Mouse (Mus musculus) stomach, embryonic 16.5 days (tissue): ENCODE data around the gene Fhl2. TPM values are rescaled to one million over a fixed set of nuclear protein-coding genes. Genes with fewer than 3 reads are reported as not detected.

Source experiments
- ATAC-seq: fragments of 200-750 bp; cut with Nextera tagmentation; 2 replicates; pipeline ENCODE4 v1.8.0; 2017; ENCODE audit warnings: moderate number of reproducible peaks, moderate TSS enrichment; ENCODE audit not compliant: insufficient read depth, low FRiP score
- H3K27ac ChIP-seq: fragments of 300-500 bp; sonication (generic); 2 replicates; pipeline ENCODE4 v1.5.1; 2014; ENCODE audit warnings: low read length
- H3K27me3 ChIP-seq: fragments of 300-500 bp; sonication (generic); 2 replicates; pipeline ENCODE4 v1.6.1; 2014; ENCODE audit warnings: low read length, control low read depth, mixed read lengths; ENCODE audit not compliant: control insufficient read depth, insufficient read depth
- H3K36me3 ChIP-seq: fragments of 300-500 bp; sonication (generic); 2 replicates; pipeline ENCODE4 v1.6.1; 2014; ENCODE audit warnings: low read length; ENCODE audit not compliant: control insufficient read depth, insufficient read depth
- H3K4me1 ChIP-seq: fragments of 300-500 bp; sonication (generic); 2 replicates; pipeline ENCODE4 v1.6.1; 2014; ENCODE audit warnings: low read length, control low read depth, mixed read lengths; ENCODE audit not compliant: control insufficient read depth, insufficient read depth
- H3K4me2 ChIP-seq: fragments of 300-500 bp; sonication (generic); 2 replicates; pipeline ENCODE4 v1.6.1; 2014; ENCODE audit warnings: low read depth, low read length, mixed read lengths
- H3K4me3 ChIP-seq: fragments of 300-500 bp; sonication (generic); replicated peaks from 2 replicates; pipeline ENCODE4 v1.5.1; 2014; ENCODE audit warnings: mild to moderate bottlenecking, low read length
- H3K9ac ChIP-seq: fragments of 300-500 bp; sonication (generic); 2 replicates; pipeline ENCODE4 v1.6.1; 2014; ENCODE audit warnings: low read length
- H3K9me3 ChIP-seq: fragments of 300-500 bp; sonication (generic); replicated peaks from 2 replicates; pipeline ENCODE4 v1.6.1; 2016; ENCODE audit warnings: low read length, control low read depth; ENCODE audit not compliant: control insufficient read depth
- WGBS: fragments of 180-500 bp; shearing (Covaris S2); extraction: QIAGEN DNeasy Blood & Tissue Kit; methylation state at CpG from one replicate; pipeline ENCODE4 v1.1.7; 2014; 5-methylcytosine and 5-hydroxymethylcytosine counted together
- polyA plus RNA-seq: library from polyadenylated mRNA; unstranded; fragments of >200 nt; fragmentation: Nextera tagmentation; extraction: Ambion mirVana; gene quantifications from 2 replicates; pipeline ENCODE4 v1.2.1, GENCODE M21; 2015

Fhl2 gene
- polyA plus RNA-seq, 1 experiment from 2014 or later, result 91.2 TPM

DNA sequence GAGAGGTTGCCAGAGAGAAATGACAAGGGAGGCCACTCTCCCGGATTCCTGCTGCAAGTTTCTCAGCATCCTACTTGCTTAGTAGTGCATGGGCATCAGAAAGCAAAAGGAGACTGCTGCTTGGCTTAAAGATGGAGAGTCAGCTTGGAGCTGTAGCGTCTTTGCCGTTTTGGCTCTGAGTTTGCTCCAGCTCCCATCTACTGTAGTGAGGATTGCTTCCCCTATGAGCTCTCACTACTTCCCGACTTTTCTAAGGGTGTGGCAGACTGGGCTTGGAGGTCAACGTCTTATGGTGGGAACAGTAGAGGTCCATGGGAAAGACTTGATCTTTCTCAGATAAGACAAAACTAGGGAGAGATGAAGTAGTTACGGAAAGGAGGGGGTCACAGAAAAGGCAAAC lies 15.9 kb downstream of the Fhl2 start:
- Histone ChIP-seq H3K27ac (no peak overlapping the region), H3K36me3 (no peaks in the 10 kb centered on the region), H3K27me3 (no peaks in the 10 kb centered on the region), H3K4me1 (0 out of 2 replicates have a peak, but pooled peaks cover 4% of the 10 kb centered on the region), H3K4me2 (no peak overlapping the region), H3K4me3 (no peak overlapping the region), H3K9me3 (no peaks in the 10 kb centered on the region), H3K9ac (no peak overlapping the region)
- ATAC-seq, result no peak
- 65% methylated on average over 6 of the region's 6 CpGs for WGBS

DNA sequence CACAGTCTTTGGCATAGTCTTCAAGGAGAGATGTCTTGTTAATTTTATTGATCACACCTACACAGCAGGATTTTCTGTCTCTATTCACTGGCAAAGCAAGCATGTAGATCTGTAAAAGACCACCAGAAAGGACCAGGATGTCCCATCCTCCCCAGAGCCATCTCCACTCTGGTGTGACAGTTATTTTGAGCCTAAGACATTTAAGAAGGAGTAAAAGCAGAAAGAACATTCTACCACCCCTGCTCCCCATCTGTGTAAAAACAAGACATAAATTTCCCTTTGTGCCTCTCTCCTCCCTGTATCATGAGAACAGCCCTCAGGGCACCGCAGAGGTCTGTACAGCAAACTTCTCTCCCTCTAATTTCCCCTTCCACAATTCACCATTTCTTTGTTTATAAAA lies 18.0 kb downstream of the Fhl2 start:
- ATAC-seq, result no peak
- 52% methylated on average over 1 of the region's 1 CpGs for WGBS
- no peak overlapping the region for H3K4me3 ChIP-seq
- H3K9me3 ChIP-seq, result no peaks in the 10 kb centered on the region
- no peak overlapping the region for H3K4me2 ChIP-seq
- 0 out of 2 replicates have a peak, but pooled peaks cover 4% of the 10 kb centered on the region for H3K4me1 ChIP-seq
- H3K27ac ChIP-seq, result no peak overlapping the region
- H3K9ac ChIP-seq, result no peak overlapping the region
- H3K36me3 ChIP-seq, result no peaks in the 10 kb centered on the region
- no peaks in the 10 kb centered on the region for H3K27me3 ChIP-seq

DNA sequence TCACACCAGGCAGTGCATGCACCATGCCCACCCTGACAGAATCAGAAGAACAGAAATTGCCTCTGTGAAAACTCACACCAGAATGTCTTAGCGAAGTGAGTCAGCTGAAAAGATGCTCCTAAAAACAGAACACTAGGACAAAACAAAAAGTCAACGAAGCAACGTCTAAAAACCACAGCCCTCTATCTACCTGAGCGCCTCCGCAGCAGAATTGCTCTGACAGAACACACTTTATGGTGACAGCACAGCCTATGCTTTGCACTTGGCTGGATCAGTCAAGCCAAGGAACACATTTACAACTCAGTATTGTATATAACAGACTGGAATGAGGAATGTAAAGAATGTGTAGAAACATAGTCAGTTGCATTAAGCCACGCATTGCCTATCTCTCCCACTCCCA lies 18.4 kb downstream of the Fhl2 start:
- Histone ChIP-seq H3K9ac (no peak overlapping the region), H3K4me3 (no peak overlapping the region), H3K27ac (no peak overlapping the region), H3K4me2 (no peak overlapping the region), H3K4me1 (0 out of 2 replicates have a peak, but pooled peaks cover 4% of the 10 kb centered on the region), H3K9me3 (no peaks in the 10 kb centered on the region), H3K27me3 (no peaks in the 10 kb centered on the region), H3K36me3 (no peaks in the 10 kb centered on the region)
- ATAC-seq, result no peak
- 50% methylated on average over 6 of the region's 6 CpGs for WGBS

DNA sequence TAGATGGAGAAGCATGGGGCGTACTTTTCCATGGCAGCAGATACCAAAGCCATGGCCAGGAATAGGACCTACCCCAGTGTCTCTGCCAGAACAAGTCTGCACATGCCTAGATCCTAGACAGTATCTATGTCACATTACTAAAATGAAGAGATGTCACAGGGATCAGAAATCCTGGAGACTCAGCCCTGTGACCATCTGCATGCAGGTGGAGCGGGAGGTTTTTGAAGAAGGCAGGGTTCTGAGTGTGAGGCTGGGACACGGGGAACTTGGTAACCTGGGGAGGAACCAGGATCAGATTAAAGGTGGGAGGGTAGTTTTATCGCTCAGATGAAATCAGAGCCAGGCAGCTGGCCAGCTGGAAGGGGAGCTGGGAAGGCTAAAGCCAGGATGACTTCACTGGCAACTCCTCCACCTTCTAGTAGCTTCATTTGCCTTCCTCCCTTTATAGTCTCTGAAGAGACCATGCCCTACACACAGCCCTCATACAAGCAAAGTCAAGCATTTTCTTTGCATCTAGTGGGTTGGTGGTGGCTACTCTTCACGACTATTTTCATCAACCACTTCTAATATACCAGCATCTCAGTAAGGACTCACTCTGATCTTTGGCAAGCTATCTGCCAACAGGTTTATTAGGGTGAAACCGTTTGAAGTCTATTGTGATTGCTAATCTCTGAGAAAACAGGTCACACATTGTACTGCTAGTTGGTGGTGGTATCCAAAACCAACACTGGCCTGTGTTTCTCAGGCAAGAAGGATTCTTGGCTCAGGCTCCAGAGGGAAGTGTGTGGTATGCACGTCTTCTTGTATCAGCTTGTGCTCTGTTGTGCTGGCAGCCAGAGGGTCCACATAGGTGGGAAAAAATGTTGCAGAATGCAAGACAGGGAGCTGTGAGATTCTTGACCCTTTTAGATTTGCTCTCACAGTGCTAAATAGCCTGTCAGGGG lies 23.2 kb downstream of the Fhl2 start:
- Histone ChIP-seq H3K27ac (no peak overlapping the region), H3K4me3 (no peak overlapping the region), H3K9ac (no peak overlapping the region), H3K27me3 (no peaks in the 10 kb centered on the region), H3K4me1 (peaks cover 7% of the 10 kb centered on the region; the same call in 1 of the 2 replicates), H3K36me3 (no peaks in the 10 kb centered on the region), H3K9me3 (no peaks in the 10 kb centered on the region), H3K4me2 (no peak overlapping the region)
- no peak for ATAC-seq
- 62% methylated on average over 7 of the region's 7 CpGs for WGBS

DNA sequence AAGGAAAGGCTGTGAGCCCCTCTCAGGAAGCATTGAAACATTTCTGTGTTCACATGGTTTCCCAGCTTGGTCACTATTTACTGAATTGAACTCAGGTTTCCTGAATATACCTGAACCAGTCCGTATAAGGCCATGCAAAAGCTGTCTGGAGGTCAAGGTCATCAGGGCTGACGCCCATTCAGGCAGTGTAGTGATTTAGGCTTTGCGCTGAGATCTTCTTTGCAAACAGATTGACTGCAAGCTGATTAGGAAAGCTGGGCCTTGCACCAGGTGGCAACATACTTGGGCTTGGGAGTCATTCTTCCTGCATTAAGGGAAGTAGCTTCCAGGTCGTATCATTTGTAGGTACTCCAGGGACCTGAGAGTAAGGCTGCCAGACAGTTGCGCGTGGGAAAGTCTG lies 25.0 kb downstream of the Fhl2 start:
- Histone ChIP-seq H3K4me2 (no peak overlapping the region), H3K9me3 (no peaks in the 10 kb centered on the region), H3K27me3 (no peaks in the 10 kb centered on the region), H3K36me3 (no peaks in the 10 kb centered on the region), H3K4me3 (no peak overlapping the region), H3K9ac (no peak overlapping the region), H3K4me1 (peaks cover 15% of the 10 kb centered on the region; the same call in 1 of the 2 replicates), H3K27ac (no peak overlapping the region)
- no peak for ATAC-seq
- WGBS, result 67% methylated on average over 6 of the region's 6 CpGs

DNA sequence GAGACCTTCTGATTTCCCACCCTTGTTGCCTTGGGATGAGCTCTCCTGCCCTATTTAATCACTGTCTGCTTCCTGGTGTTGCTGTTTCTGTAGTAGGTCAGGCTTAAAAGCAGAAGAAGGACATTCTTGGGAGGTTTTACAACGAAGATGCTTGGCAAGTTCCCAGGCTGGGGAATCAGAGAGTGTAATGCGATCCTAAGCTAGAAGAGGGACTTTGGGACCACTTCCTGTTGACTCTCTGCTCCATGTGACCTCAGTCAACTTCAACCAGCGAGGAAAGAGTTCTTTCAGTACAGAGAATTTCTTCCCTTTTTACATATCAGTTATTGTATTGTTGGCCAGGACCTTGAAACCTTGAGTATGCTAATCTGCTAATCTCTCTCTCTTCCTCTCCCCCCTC lies 25.7 kb downstream of the Fhl2 start:
- Histone ChIP-seq H3K4me1 (peaks cover 15% of the 10 kb centered on the region; the same call in 1 of the 2 replicates), H3K27me3 (no peaks in the 10 kb centered on the region), H3K9ac (no peak overlapping the region), H3K9me3 (no peaks in the 10 kb centered on the region), H3K36me3 (no peaks in the 10 kb centered on the region), H3K27ac (no peak overlapping the region), H3K4me2 (no peak overlapping the region), H3K4me3 (no peak overlapping the region)
- 23% methylated on average over 3 of the region's 3 CpGs for WGBS
- no peak for ATAC-seq

DNA sequence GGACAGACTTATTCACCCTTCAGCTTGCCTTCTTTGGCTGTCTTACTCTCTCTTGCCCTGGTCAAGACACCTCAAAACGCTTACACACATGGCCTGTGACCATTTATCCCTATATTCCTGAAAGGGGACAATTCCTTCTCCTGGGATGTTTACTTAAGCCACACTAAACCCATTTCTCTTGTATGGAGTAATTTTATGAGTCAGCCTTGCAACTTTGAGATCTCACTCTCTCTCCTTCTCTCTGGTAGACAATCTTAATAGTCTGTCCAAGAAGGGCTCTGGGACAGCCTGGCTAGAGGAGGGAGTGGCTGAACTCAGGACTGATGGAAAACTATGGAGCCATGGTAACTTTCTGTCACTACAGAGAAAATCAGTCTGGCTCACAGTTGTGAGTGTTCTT lies 27.1 kb downstream of the Fhl2 start:
- Histone ChIP-seq H3K4me2 (no peak overlapping the region), H3K27ac (no peak overlapping the region), H3K36me3 (no peaks in the 10 kb centered on the region), H3K27me3 (no peaks in the 10 kb centered on the region), H3K9me3 (no peaks in the 10 kb centered on the region), H3K4me1 (peaks cover 15% of the 10 kb centered on the region; the same call in 1 of the 2 replicates), H3K9ac (no peak overlapping the region), H3K4me3 (no peak overlapping the region)
- no peak for ATAC-seq
- 64% methylated on average over 1 of the region's 1 CpGs for WGBS

DNA sequence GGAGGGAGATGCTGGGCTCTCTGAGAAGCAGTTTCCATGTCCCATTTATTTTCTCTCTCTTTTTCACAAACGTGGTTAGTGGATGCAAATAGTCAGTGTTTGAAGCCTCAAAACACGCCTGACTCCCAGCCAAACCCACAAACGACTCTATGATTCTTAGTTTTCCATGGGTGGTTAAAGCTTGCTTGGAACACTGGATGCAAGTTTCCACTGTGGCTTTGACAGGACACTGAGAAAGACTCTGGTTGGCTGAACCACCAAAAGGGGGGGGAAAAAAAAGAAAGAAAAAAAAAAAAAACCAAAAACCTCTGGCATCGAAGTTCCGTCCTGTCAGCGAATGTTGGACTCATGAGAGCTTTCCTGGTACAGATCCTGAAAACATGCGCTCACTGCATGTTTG lies 27.6 kb downstream of the Fhl2 start:
- 76% methylated on average over 7 of the region's 7 CpGs for WGBS
- H3K27me3 ChIP-seq, result no peaks in the 10 kb centered on the region
- H3K36me3 ChIP-seq, result no peaks in the 10 kb centered on the region
- H3K9me3 ChIP-seq, result no peaks in the 10 kb centered on the region
- no peak overlapping the region for H3K4me2 ChIP-seq
- H3K4me3 ChIP-seq, result no peak overlapping the region
- H3K9ac ChIP-seq, result no peak overlapping the region
- H3K27ac ChIP-seq, result no peak overlapping the region
- ATAC-seq, result no peak
- H3K4me1 ChIP-seq, result peaks cover 15% of the 10 kb centered on the region; the same call in 1 of the 2 replicates

DNA sequence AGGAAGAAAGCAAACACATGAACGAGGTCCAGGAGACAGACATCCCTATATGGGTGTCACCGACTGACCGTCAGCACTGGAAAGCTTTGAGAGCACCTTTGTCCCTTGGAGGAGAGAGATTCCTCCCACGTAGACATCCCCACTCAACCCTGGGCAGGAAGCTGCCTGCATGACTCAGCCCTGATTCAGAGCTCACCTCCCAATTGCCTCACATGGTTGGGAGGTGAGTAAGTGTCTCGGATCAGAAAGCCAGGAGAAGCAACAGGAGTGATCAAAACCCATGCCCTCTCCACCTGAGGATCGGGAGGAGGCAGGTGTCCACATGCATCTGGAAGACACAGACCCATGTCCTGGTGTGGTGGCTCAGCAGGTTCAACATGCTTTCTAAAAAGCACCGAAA lies 28.2 kb downstream of the Fhl2 start:
- peak; percentile 52; the same call in 1 of the 2 replicates for ATAC-seq
- no peak overlapping the region; the same call in 1 of the 2 replicates for H3K27ac ChIP-seq
- H3K4me2 ChIP-seq, result no peak overlapping the region
- H3K4me1 ChIP-seq, result peaks cover 18% of the 10 kb centered on the region; the same call in 1 of the 2 replicates
- H3K27me3 ChIP-seq, result no peaks in the 10 kb centered on the region
- no peak overlapping the region for H3K9ac ChIP-seq
- no peak overlapping the region for H3K4me3 ChIP-seq
- 73% methylated on average over 7 of the region's 7 CpGs for WGBS
- H3K9me3 ChIP-seq, result no peaks in the 10 kb centered on the region
- no peaks in the 10 kb centered on the region for H3K36me3 ChIP-seq
